27 mouse cellular contexts compared by ENCODE assay signal in genomic region chr11:113133407-113133806, GRCm38 (mm10).
DNase-seq lines count a peak whose midpoint lies in the region; ATAC-seq and TF ChIP-seq lines count a peak whose summit lies in the region.
"Had no signal": no experiment of that assay in that cellular context is flagged by ENCODE, and none has a peak within 500 bp of the region (broad histone marks: within the 10 kb centered on the region; RNA-seq: fewer than 3 reads in every experiment).

No protein-coding gene starts in this region.

- H3K36me3 ChIP-seq in forebrain, embryonic 15.5 days, result no peaks in the 10 kb centered on the region
- H3K36me3 ChIP-seq in forebrain, embryonic 13.5 days (ENCODE audit: poor library complexity, severe bottlenecking), result peaks cover 22% of the 10 kb centered on the region
- H3K36me3 ChIP-seq: heart, embryonic 10.5 days; heart, embryonic 15.5 days; midbrain, embryonic 12.5 days; neural tube, embryonic 15.5 days had no signal

- no peak overlapping the region for H3K27ac ChIP-seq in forebrain, embryonic 15.5 days (replicated peaks)
- H3K27ac ChIP-seq in forebrain, embryonic 13.5 days, result no peak overlapping the region
- peak overlapping the region; percentile 84 for H3K27ac ChIP-seq in layer of hippocampus, adult 2 months
- H3K27ac ChIP-seq: heart, embryonic 10.5 days; heart, embryonic 15.5 days; limb, embryonic 13.5 days; midbrain, embryonic 12.5 days; neural tube, embryonic 15.5 days had no signal

- H3K4me2 ChIP-seq in forebrain, embryonic 15.5 days (replicated peaks), result no peak overlapping the region
- no peak overlapping the region for H3K4me2 ChIP-seq in forebrain, embryonic 13.5 days
- H3K4me2 ChIP-seq: embryonic facial prominence, embryonic 13.5 days; heart, embryonic 15.5 days; limb, embryonic 13.5 days; midbrain, embryonic 12.5 days; neural tube, embryonic 15.5 days had no signal

- H3K27me3 ChIP-seq in forebrain, embryonic 15.5 days, result no peaks in the 10 kb centered on the region
- no peaks in the 10 kb centered on the region for H3K27me3 ChIP-seq in forebrain, embryonic 13.5 days
- H3K27me3 ChIP-seq: CH12.LX; embryonic facial prominence, embryonic 13.5 days; heart, embryonic 15.5 days; limb, embryonic 13.5 days; midbrain, embryonic 12.5 days; neural tube, embryonic 15.5 days had no signal

- no peaks in the 10 kb centered on the region for H3K9me3 ChIP-seq in forebrain, embryonic 15.5 days
- no peaks in the 10 kb centered on the region for H3K9me3 ChIP-seq in forebrain, embryonic 13.5 days (replicated peaks)
- H3K9me3 ChIP-seq: embryonic facial prominence, embryonic 13.5 days; heart, embryonic 10.5 days; heart, embryonic 15.5 days; midbrain, embryonic 12.5 days; neural tube, embryonic 15.5 days had no signal

- no peak for TF ChIP-seq CTCF in layer of hippocampus, adult 2 months (conservative IDR thresholded peaks at IDR 0.05)

- no peak overlapping the region for H3K4me3 ChIP-seq in forebrain, embryonic 15.5 days
- H3K4me3 ChIP-seq in forebrain, embryonic 13.5 days, result no peak overlapping the region
- H3K4me3 ChIP-seq in layer of hippocampus, adult 2 months, result no peak overlapping the region
- H3K4me3 ChIP-seq: embryonic facial prominence, embryonic 13.5 days; heart, embryonic 10.5 days; heart, embryonic 15.5 days; limb, embryonic 13.5 days; midbrain, embryonic 12.5 days; neural tube, embryonic 15.5 days had no signal

- ATAC-seq in forebrain, embryonic 15.5 days (replicated peaks), result 0 out of 2 replicates have a peak, but pooled peaks have one; percentile 8
- ATAC-seq in forebrain, embryonic 13.5 days, result no peak
- ATAC-seq in monocyte, adult 5-6 weeks (replicated peaks; ENCODE audit: insufficient number of reproducible peaks, low FRiP score, low TSS enrichment, poor library complexity, severe bottlenecking), result no peak; the same call in 1 of the 2 replicates
- ATAC-seq in cerebellum, adult (ENCODE audit: insufficient number of reproducible peaks, low FRiP score, low TSS enrichment), result no peak
- ATAC-seq: activated CD4-positive, CD25-positive, alpha-beta regulatory T cell, adult 4 months had no signal

- no peak for DNase-seq in layer of hippocampus, adult 2 months (ENCODE audit: low spot score in 2 of 2)
- no peak for DNase-seq in layer of hippocampus, postnatal 36 days
- DNase-seq in monocyte, adult 2 months (ENCODE audit: low read depth in 1 of 2, low spot score in 2 of 2), result peak; percentile 6 to 11
- no peak for DNase-seq in kidney, adult 11 months
- DNase-seq: adrenal gland, adult 2 months; adrenal gland, postnatal 36 days; cerebellum, postnatal 14 days; gastrocnemius, postnatal 10 days; heart, postnatal 36 days; kidney, adult 9 months; kidney, postnatal 10 days; layer of hippocampus, adult 9-11 months; spleen, adult 18-20 months; thymus, adult 2 months; thymus, postnatal 36 days had no signal

- peaks cover 12% of the 10 kb centered on the region for H3K4me1 ChIP-seq in forebrain, embryonic 15.5 days
- peaks cover 22% of the 10 kb centered on the region; the same call in 1 of the 2 replicates for H3K4me1 ChIP-seq in forebrain, embryonic 13.5 days

- H3K9ac ChIP-seq in forebrain, embryonic 15.5 days (replicated peaks), result no peak overlapping the region
- H3K9ac ChIP-seq in forebrain, embryonic 13.5 days, result no peak overlapping the region
- H3K9ac ChIP-seq: embryonic facial prominence, embryonic 13.5 days; heart, embryonic 15.5 days; limb, embryonic 13.5 days; midbrain, embryonic 12.5 days; neural tube, embryonic 15.5 days had no signal

- WGBS in forebrain, embryonic 15.5 days, result 84% methylated on average over 4 of the region's 4 CpGs
- WGBS in forebrain, embryonic 13.5 days, result 96% methylated on average over 4 of the region's 4 CpGs

Comparison
In these comparisons a context has a peak if more than half of its experiments do, and no peak if none do; other contexts are left out.
1. DNase-seq: peak in monocyte, adult 2 months (2 of 2); none in layer of hippocampus, adult 2 months (0 of 2), layer of hippocampus, postnatal 36 days (0 of 2) and kidney, adult 11 months (single experiment).